Mouse (Mus musculus): Measurements from ENCODE around the gene Tctn1.

- TF ChIP-seq CTCF (IDR thresholded peaks at IDR 0.05; ENCODE audit: borderline replicate concordance, control insufficient read depth, extremely low read depth, insufficient read depth, low read length, poor library complexity), result no peak
- no peak for TF ChIP-seq POLR2A (IDR thresholded peaks at IDR 0.05; ENCODE audit: control insufficient read depth, extremely low read depth, insufficient read depth, low read length, poor library complexity)
Measured at GRCm38 (mm10) chr5:122302810-122303745, 38.8 kb upstream of the Tctn1 start.

Measured in thymus, adult 2 months (tissue).